Mouse (Mus musculus): ENCODE results near the gene Hcrt. TPM values are rescaled to one million over a fixed set of nuclear protein-coding genes. Genes with fewer than 3 reads are reported as not detected.
"Not testable (repeated sequence)": the region's sequence is repeated elsewhere in the genome, so short reads cannot be mapped to it uniquely, and the experiment has no call there.

Gene Hcrt
- total RNA-seq (2021) = not detected
- long read RNA-seq, experiment 1 = 0 reads
- long read RNA-seq, experiment 2 = 0 reads

DNA sequence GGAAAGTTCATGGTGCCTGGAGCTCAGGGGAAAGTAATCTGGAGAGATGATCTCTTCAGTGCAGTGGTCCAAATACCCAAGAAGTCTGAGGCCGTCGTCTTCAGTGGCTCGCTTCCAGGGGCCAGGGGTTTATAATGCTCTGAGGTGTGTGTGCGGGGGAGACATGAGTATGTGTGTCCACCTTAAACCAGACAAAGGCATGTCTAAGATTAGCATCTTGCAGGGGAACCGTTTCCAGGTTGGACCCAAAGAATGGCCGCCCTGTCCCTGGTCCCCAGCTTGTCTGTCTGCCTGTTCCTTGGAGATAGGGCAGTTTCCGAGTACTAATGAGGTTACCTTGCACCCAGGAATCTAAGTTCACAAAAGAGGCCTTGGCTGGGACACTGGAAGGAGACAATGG is at the start of gene Hcrt:
Gene Hcrt, minus strand, starts transcription at position 101 of the 400 bp plus-strand sequence.
- peak within 1 kb of the TSS; percentile 69 for H3K27ac ChIP-seq
- no peak for TF ChIP-seq CTCF (IDR thresholded peaks at IDR 0.05)
- H3K4me3 ChIP-seq = peak within 1 kb of the TSS; percentile 46
- no peak for DNase-seq (ENCODE audit: extremely low spot score in 1 of 2, low spot score in 2 of 2)
- intact Hi-C loops (cut with DNase I) = no loop called here

DNA sequence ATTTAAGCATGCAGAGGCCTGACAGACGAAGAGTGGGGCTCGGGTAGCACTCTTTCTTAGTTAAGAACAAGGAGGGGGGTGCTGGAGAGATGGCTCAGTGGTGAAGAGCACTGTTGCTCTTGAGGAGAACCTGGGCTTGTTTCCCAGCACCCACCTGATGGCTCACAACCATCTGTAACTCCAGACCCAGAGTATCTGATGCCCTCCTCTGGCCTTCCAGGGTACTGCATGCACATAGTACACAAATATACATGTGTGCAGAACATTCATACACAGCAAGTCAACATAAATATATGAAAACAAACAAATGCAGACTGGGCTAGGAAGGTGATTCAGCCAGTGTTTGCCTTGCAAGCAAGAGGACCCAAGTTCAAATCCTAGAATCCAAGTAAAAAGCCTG is 48.4 kb upstream of the Hcrt start:
- peak; percentile 26 for TF ChIP-seq CTCF (IDR thresholded peaks at IDR 0.05)
- DNase-seq (ENCODE audit: extremely low spot score in 1 of 2, low spot score in 2 of 2) = no peak
- Histone ChIP-seq H3K27ac (no peak overlapping the region), H3K4me3 (no peak overlapping the region)
- intact Hi-C loops (cut with DNase I) = no loop called here

DNA sequence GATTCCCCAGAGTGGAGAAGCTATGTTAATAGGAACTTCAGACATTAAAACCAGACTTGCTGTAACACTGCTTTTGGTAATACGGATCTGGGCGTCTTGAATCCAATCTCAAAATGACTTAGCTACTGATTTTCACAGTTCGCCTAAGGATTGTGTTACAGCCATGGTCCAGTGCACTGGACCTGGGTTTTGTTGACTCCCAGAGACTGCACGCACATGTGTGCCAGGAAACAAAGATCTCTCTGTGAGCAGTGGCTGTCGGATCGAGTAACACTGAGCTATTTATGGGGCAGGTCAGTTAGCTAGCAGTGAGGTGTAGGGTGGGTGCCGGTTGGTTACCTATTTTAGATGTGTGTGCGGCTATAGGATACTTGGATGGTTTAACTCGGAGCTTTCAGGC is 47.8 kb upstream of the Hcrt start:
- intact Hi-C loops (cut with DNase I) = no loop called here
- no peak for TF ChIP-seq CTCF (IDR thresholded peaks at IDR 0.05)
- Histone ChIP-seq H3K4me3 (no peak overlapping the region), H3K27ac (no peak overlapping the region)
- no peak for DNase-seq (ENCODE audit: extremely low spot score in 1 of 2, low spot score in 2 of 2)

DNA sequence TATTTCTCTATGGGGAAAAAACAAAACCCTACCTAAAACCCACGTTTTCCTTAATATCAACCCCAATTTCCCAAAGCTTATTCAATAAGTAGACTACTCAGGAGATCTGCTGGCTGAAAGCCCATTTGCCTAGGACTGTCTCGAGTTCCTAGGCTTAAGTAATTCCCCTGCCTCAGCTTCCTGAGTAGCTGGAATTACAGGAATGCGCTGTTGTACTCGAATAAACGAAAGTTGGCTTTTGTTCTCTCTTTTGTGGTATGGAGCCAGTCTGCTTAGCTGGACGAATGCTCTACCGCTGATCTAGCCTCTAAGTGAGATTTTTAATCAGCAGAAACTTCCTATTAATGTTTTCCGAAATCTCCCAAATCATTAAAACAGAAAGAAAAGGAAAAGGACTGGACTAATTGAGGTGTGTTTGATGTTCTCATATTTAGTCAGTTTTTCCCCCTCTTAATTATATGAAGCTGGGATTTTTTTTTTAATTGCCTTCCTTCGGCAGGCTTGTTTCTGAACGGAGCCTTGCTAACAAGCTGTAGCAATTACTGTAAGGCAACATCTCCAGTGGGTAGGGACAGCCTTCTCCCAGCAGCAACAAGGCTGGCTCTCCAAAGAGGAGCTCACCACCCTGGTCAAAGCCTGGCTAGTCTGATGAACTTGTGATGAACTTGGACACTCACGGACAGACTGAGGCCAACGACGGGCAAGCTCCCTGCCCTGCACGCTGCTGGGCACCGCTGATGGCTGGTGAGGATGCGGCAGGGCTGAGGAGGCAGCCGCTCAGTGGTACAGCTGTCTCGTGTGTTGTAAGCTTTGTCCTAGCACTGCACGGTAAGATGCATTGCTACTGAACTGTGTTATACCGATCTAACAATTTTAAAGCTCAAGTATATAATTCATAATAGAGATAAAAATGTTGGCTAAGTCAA is 43.9 kb upstream of the Hcrt start:
- DNase-seq (ENCODE audit: extremely low spot score in 1 of 2, low spot score in 2 of 2) = no peak
- Histone ChIP-seq H3K4me3 (no peak overlapping the region), H3K27ac (no peak overlapping the region)
- intact Hi-C loops (cut with DNase I) = no loop called here
- TF ChIP-seq CTCF (IDR thresholded peaks at IDR 0.05) = no peak

DNA sequence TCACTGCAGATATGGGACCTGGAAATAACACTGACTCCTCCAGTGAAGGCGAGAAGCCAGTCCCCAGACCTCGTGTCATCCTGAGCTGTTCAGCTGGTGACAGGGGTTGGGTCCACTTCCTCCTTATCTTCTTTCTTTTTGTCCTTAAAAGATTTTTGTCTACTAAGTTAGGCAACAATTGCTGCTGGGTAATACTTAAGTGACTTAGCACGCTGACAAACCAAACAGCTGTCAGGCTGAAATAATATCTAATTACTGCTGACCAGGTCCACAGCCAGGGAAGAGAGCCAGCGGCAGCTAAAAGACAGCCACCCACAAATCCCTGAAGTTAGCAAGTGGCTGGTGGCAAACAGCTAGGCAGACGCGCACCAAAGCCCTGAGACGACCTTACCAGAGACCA is 42.8 kb upstream of the Hcrt start:
- no peak for TF ChIP-seq CTCF (IDR thresholded peaks at IDR 0.05)
- no peak for DNase-seq (ENCODE audit: extremely low spot score in 1 of 2, low spot score in 2 of 2)
- intact Hi-C loops (cut with DNase I) = no loop called here

DNA sequence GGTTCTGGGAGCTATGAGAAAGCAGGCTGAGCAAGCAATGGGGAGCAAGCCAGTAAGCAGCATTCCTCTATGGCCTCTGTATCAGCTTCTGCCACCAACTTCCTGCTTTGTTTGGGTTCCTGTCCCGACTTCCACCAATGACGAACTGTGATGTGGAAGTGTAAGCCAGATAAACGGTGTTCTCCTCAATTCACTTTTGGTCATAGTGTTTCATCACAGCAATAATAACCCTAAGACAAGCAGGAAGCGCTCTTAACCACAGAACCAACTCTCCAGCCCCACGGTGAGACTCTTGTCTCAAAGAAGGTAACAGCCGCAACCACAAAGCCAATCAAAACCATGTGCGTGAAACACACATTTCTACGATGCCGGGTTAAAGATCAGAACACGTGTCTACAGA is 41.7 kb upstream of the Hcrt start:
- intact Hi-C loops (cut with DNase I) = no loop called here
- Histone ChIP-seq H3K4me3 (no peak overlapping the region), H3K27ac (no peak overlapping the region)
- no peak for TF ChIP-seq CTCF (IDR thresholded peaks at IDR 0.05)
- DNase-seq (ENCODE audit: extremely low spot score in 1 of 2, low spot score in 2 of 2) = no peak

More for the DNA sequence above, 42.8 kb upstream of the Hcrt start:
- no peak overlapping the region for H3K4me3 ChIP-seq
- no peak overlapping the region for H3K27ac ChIP-seq

DNA sequence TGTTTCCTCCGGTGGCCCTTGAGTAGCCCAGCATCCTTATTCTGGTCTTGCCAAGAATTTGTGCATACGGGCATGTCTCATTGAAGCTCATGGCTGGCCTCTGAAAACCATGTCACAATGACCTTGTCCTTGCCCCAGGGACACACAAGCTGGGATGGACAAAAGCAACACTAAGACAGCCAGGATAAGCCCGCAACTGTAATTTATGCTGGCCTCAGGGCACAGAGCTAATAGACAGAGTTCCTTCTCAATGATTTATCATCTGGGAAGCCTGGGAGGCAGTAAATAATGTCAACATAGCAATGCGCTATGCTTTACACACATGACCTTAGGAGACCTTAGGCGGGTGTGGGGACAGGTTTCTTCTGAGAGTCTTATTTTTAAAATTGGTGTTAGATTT is 36.7 kb upstream of the Hcrt start:
- intact Hi-C loops (cut with DNase I) = no loop called here
- no peak for TF ChIP-seq CTCF (IDR thresholded peaks at IDR 0.05)
- no peak for DNase-seq (ENCODE audit: extremely low spot score in 1 of 2, low spot score in 2 of 2)
- no peak overlapping the region for H3K27ac ChIP-seq
- no peak overlapping the region for H3K4me3 ChIP-seq

DNA sequence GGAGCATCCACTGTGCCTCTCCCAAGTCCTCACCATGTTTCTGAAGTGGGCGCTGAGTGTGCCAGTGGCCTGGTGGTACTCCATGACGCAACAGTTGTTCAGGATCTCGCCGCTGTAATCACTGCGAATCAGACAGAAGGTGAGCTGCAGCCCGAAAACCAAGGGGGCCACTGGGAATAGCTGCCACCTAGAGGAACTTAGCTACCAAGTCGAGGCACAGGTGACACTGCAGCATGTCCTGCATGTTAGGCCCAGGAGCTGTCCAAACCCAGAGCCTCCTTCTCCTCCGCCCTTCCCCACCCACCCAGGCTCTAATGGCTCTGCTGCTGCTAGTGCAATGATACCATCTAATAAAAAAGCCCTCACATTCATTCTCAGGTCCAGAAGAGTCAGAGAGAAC is 33.9 kb upstream of the Hcrt start:
- no peak for DNase-seq (ENCODE audit: extremely low spot score in 1 of 2, low spot score in 2 of 2)
- intact Hi-C loops (cut with DNase I) = no loop called here
- Histone ChIP-seq H3K4me3 (no peak overlapping the region), H3K27ac (no peak overlapping the region)
- no peak for TF ChIP-seq CTCF (IDR thresholded peaks at IDR 0.05)

DNA sequence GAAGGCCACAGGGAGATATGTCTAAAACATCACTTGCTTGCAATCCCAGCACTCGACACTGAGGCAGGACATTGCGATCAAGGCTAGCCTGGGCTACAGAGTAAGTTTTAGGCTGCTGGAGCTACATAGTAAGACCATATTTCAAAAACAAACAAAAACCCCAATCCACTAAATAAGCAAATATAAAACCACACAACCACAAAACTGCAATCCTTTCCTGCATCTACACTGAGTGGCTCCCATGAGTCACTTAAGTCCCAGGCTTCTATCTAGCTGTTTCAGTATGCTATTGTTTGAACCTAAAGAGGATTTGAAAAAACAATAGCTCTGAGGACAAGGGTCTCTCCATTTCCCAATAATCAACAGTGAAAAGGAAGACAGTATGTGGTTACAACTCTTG is 32.7 kb upstream of the Hcrt start:
- no peak overlapping the region for H3K27ac ChIP-seq

DNA sequence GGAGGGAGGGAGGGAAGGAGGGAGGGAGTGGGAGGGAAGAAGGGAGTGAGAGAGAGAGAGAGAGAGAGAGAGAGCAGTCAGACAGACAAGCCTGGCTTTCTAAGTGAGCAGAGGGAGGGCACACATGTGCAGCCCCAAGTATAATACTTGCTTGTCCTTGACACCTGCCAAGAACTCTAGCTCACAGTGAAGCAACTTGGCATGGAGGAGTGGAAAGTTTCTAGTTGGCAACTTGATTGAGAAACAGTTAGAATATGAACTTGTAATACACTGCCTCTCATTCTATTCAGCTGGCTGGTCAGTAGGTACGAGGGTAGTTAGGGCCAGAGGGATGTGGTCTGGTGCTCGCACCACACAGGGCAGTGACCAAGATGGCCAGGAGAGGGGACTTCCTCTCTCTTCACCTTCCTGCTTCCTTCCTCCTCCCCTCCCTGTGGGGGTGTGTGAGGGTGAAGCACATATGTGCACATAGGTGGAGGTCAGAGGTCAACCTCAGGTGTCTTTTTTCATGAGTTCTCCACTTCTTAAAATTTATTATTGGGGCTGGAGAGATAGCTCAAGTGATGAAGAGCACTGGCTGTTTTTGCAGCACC is 28.8 kb upstream of the Hcrt start:
- intact Hi-C loops (cut with DNase I) = no loop called here
- DNase-seq (ENCODE audit: extremely low spot score in 1 of 2, low spot score in 2 of 2) = no peak
- no peak overlapping the region for H3K4me3 ChIP-seq
- H3K27ac ChIP-seq = no peak overlapping the region
- no peak for TF ChIP-seq CTCF (IDR thresholded peaks at IDR 0.05)

More for the DNA sequence above, 32.7 kb upstream of the Hcrt start:
- intact Hi-C loops (cut with DNase I) = no loop called here
- no peak for DNase-seq (ENCODE audit: extremely low spot score in 1 of 2, low spot score in 2 of 2)
- no peak overlapping the region for H3K4me3 ChIP-seq
- TF ChIP-seq CTCF (IDR thresholded peaks at IDR 0.05) = no peak

DNA sequence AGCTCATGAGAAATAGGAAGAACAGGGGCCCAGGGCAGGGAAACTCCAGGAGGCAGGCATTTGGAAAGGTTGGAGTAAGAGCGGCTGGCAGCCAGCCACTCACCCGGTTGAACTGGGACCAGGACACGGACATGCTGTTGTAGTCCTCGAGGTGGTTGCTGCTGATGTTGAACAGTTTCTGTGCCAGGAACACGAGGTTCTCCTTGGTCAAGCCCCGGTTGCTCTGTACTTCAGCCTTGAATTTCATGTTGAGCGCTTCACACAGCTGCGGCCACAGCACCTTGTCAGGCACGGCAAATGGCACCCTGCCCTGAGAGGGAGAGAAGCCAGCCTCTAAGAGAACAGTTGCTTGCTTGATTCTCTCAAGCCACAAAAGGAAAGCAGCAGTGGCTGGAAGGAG is 27.9 kb upstream of the Hcrt start:
- H3K27ac ChIP-seq; intact Hi-C loops (cut with DNase I); H3K4me3 ChIP-seq; DNase-seq (ENCODE audit: extremely low spot score in 1 of 2, low spot score in 2 of 2): not testable (repeated sequence)

DNA sequence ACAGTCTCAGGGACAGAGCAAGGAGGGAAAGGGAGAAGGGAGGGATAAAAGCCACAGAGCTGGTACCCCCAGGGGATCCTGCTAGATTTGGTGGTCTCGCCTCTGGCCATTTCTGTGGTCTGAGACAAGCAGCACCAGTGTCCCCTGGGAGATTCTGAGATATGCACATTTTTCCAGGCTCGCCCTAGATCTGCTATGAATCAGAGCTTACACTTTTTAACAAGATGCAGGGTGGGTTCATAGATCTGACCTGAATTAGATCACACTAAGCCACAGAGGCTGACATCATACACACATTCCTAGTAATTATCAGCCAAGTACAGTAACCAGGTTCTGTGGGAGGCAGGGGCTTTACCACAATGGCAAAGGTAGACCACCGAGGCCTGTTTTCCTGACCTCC is 27.0 kb upstream of the Hcrt start:
- no peak for DNase-seq (ENCODE audit: extremely low spot score in 1 of 2, low spot score in 2 of 2)
- H3K27ac ChIP-seq = no peak overlapping the region
- intact Hi-C loops (cut with DNase I) = no loop called here
- no peak for TF ChIP-seq CTCF (IDR thresholded peaks at IDR 0.05)
- H3K4me3 ChIP-seq = no peak overlapping the region
